Mouse (Mus musculus) spleen, embryonic (tissue): ENCODE results near the gene Hist1h1t.

ENCODE experiments used
- CTCF ChIA-PET: fragments of 350-600 bp; sonication (Branson Sonifier 250); formaldehyde crosslinking; loops from one replicate; lab custom pipeline; 2022; lab: Charles Lee

Hist1h1t gene

DNA sequence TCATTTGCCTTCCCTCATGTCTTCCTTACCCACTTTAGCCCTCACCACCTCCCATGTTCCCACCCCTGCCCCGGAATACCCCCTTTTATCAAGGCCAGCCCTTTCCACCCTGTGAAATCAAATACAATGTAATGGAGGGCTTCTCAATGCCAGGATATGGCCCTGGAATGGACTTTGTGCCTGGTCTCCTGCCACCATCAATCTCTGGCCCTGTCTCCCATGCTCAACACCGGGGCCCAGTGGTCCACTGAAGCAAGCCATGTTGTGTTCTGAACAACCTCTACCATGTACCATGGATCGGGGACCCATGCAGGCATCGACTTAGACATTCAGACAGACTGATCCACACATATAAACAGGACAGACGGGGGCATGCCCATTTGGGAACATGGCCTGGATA is 34.1 kb downstream of the Hist1h1t start:
- CTCF ChIA-PET: no interaction called here

DNA sequence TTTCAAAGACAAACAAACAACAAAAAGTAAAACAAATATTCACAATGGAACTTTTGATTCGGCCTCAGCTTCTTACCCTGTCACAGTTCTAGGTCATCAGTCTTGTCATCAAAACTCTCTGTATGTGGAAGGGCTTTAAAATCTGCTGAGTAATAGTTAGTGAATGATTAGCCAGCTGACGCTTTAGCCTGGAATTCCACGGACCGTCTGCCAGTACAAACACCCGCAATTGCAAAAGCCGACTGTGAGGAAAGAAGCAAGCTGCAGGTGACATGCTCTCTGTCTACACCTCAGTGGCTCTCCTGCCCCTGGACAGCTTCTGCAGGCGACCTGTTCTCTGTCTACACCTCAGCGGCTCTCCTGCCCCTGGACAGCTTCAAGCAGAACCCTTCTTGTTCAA is 34.9 kb downstream of the Hist1h1t start:
- CTCF ChIA-PET: interaction anchor here (0.6 kb wide), 1 partner anchor 182 kb away, joined by 4 read pairs; no protein-coding TSS in a partner anchor

DNA sequence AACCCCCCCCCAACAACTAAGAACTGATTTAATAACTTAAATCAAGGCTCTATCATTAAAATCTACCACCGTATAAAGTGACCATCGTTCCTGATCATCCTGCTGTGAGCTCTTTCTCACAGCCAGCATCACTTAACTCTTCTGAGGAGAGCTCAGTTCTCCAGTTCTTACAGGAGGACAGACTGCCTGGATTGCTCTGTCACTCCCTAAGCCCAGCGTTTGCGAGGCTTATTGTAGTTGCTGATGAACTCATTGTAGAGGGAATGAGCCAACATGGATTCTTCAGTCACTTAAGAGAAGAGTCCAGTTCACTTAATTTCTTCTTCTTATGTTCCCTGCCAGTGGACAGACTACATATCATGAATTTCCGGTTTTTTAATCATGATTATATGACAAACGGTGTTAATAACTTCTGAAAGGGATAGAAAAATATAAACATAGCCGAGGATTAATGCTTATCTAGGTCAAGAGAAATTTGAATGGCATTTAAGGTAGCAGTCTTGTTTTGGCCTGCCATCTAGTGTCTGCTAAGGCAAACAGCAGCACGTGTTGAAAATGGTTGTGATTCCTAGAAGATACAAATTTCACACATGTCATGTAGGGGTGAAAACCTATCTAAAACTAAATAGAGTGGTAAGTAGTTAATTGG is 36.7 kb downstream of the Hist1h1t start:
- CTCF ChIA-PET: interaction anchor here (0.9 to 2.4 kb wide), 4 partner anchors 24 to 610 kb away, joined by 3 to 27 read pairs (median 5); no protein-coding TSS in a partner anchor

DNA sequence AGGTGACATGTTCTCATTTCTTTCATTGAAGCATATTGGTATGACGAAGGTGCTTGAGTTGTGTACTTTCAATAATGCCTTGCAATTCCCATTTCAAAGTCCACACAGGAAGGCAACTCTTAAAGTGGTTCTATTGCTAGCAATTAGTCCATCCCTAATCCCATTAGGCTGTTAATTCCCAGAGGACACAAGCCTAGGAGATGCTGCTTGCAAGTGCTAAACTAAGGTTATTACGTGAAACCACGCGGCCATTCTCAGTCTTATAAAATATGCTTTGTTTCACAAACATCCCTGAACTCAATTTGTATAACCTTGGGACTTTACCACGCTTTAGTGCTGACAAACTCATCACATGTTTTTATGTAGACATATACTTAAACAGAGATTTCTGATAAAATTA is 41.5 kb downstream of the Hist1h1t start:
- CTCF ChIA-PET: interaction anchor here (0.9 kb wide), 1 partner anchor 170 kb away, joined by 3 read pairs; no protein-coding TSS in a partner anchor

- CTCF ChIA-PET: interaction anchor here (0.6 to 1.0 kb wide), 3 partner anchors 45 to 1719 kb away, joined by 3 to 11 read pairs (median 4); no protein-coding TSS in a partner anchor
Observed at GRCm38 (mm10) chr13:23738041-23738440, 42.4 kb downstream of the Hist1h1t start.

- CTCF ChIA-PET: interaction anchor here (1.3 kb wide), 1 partner anchor 38 kb away, joined by 4 read pairs; no protein-coding TSS in a partner anchor
Observed at GRCm38 (mm10) chr13:23738677-23739068, 43.1 kb downstream of the Hist1h1t start, which contains the start of gene Hist1h1c. Gene Hist1h1c (plus strand): TSS chr13:23738808.

DNA sequence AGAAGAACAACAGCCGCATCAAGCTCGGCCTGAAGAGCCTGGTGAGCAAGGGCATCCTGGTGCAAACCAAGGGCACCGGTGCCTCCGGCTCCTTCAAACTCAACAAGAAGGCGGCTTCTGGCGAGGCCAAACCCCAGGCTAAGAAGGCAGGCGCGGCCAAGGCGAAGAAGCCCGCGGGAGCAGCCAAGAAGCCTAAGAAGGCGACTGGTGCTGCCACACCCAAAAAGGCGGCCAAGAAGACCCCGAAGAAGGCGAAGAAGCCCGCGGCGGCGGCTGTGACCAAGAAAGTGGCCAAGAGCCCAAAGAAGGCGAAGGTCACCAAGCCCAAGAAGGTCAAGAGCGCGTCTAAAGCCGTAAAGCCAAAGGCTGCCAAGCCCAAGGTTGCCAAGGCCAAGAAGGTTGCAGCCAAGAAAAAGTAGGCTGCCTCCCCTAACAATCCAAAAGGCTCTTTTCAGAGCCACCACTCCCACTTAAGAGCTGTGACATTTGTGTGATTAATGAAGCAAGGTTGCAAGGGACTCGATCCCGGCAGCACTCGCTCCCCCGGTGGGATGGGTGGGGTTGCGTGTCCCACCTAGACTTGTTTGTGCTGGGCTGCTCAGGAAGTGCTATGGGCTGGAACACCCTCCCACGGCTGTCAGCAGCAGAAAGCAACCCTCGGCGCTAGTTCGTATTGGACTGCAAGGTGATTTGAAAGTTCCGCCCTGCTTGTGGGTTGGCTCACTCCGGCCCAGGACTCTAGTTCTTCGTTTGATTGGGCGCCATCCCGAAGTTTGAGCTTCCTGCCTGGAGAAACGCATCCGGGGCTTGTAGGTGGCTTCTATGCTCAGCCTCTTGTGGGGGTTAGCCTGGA is 43.7 kb downstream of the Hist1h1t start:
- CTCF ChIA-PET: interaction anchor here (1.3 kb wide), 1 partner anchor 39 kb away, joined by 4 read pairs; no protein-coding TSS in a partner anchor

DNA sequence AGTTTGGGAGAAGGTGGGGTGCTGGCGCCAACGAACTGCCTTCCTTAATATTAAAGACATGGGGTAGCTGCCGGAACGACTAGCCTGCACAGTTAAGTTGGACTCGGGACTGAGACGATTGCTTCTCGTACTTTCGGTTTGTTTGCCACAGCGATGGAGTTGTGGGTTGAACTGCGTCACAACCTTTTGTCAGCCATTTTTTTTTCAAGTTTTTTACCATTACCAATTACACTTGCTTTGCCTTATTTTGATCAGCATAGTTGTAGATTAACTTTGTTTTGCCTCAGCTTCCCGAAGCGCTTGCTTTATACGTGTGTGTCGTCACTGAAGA is 44.3 kb downstream of the Hist1h1t start:
- CTCF ChIA-PET: interaction anchor here (1.3 kb wide), 1 partner anchor 40 kb away, joined by 4 read pairs; no protein-coding TSS in a partner anchor

GRCm38 (mm10) chr13:23740256-23740840 is 44.7 kb downstream of the Hist1h1t start:
- CTCF ChIA-PET: interaction anchor here (1.3 kb wide), 1 partner anchor 40 kb away, joined by 4 read pairs; no protein-coding TSS in a partner anchor

GRCm38 (mm10) chr13:23740910-23741309 is 45.3 kb downstream of the Hist1h1t start:
- CTCF ChIA-PET: no interaction called here

DNA sequence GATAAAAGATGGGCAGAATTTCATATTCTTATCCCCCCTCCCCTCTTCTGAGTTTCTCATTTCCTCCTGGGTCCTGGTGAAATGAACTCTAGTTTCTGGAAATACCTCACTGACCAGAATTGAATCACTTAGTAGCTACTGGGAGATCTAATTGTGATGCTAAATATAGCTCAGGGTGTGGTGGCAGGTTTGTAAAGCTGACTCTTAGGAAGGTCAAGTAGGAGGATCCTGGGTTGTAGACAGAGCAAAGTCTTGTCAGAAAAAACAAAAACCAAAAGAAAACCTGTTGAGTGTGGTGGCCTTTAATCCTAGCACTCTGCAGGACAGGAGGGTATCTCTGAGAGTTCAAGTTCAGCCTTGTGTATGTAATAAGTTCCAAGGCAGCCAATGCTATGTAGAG is 46.4 kb downstream of the Hist1h1t start:
- CTCF ChIA-PET: no interaction called here

- CTCF ChIA-PET: interaction anchor here (0.9 kb wide), 1 partner anchor 8 kb away, joined by 3 read pairs; the partner anchor contains the start of gene Hist1h2ab
Observed at GRCm38 (mm10) chr13:23743215-23743614, 47.6 kb downstream of the Hist1h1t start.

DNA sequence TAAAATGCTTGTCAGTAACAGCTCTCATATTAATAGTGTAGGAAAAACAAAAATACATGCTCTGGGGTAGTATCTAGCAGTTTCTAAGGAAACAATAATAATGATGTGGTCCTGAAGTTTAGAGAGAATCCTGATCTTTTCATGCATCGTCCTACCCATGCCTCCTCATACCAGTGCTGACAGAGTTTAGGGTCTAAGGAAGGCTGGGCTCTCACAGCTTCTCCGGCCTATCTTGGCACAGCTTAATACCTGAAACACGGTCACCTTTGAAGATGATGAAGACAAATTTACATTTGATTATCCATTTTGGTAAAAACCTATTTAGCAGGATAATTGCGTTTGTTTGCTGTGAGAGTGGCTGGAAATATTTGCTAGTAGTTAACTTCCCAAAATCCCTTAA is 48.3 kb downstream of the Hist1h1t start:
- CTCF ChIA-PET: no interaction called here

DNA sequence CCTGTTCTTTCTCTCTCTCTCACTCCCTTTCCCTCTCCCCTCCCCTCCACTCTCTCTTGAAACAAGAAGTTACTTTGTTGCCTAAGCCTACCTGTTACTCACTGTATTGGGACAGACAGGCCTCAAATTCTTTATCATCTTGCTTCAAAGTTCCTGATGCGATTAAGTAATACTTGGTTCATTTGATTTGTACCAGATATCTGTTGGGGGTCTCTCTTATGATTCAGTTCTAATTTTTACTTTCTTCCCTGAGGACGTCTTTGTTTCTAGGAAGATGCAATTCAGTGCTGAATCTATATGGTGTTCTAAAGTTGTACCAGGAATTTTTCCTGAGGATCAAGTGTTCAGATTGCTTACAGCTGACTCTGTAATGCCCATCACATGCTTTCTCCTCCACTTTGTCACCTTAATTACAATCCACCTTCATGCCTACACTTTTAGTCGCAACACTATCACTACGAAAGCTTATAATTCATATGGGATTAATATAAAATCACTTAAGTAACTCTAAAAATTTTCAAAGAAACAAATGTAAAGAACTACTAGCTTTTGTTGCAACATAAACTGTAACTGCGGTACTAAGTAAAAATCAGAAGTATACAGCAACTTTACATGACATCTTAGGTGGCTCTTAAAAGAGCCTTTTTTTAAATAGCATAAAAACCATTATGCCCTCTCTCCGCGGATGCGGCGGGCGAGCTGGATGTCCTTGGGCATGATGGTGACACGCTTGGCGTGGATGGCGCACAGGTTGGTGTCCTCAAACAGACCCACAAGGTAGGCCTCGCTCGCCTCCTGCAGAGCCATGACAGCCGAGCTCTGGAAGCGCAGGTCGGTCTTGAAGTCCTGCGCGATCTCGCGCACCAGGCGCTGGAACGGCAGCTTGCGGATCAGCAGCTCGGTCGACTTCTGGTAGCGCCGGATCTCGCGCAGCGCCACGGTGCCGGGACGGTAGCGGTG is 49.1 kb downstream of the Hist1h1t start:
- CTCF ChIA-PET: no interaction called here

DNA sequence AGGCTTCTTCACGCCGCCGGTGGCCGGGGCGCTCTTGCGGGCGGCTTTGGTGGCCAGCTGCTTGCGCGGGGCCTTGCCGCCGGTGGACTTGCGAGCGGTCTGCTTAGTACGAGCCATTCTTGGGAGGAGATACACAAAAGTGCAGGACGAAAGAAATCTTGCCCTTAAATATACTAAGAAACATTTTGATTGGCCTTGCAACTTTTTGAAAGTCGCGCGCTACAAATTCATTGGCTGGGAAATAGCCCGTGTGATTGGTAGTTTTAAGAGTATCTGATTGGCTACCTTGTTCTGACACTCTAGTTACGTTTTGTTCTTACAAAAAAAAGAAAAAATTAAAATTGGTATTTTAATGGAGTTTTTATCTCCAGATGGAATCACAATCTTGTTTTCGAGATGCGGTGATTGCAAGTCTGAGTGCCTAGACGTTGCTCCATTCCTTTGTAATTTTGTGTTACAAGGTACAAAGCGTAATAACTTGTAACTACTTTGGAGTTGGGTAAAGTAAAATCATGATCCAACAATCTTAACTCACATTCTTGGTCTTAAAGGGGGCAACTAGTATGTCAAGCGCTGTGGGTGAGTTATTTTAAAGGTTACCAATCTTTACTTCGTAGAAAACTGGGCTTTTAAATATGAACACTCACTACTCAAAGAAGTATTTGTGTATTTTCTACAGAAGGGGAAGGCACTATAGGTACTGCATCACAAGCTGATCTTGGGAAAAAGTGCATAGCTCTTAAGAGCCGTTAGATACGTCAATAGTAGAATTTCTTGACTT is 50.0 kb downstream of the Hist1h1t start, which contains the start of gene Hist1h3c:
Gene Hist1h3c (minus strand): TSS at position 222 of the 781 bp plus-strand sequence.
- CTCF ChIA-PET: no interaction called here
